Mouse (Mus musculus): ENCODE measurements at regions not wholly inside any gene's neighbourhood (a gene's known extent, or its start where the extent isn't known, plus 50 kb on each side); places are given as distances from the start of the nearest gene placed in this dataset.

- Histone ChIP-seq H3K4me3 (no peak overlapping the region), H3K27ac (replicated peaks) (no peak overlapping the region), H3K4me1 (no peaks in the 10 kb centered on the region), H3K27me3 (replicated peaks; ENCODE audit: low read depth, poor library complexity, severe bottlenecking) (no peaks in the 10 kb centered on the region), H3K9me3 (no peaks in the 10 kb centered on the region), H3K36me3 (replicated peaks) (no peaks in the 10 kb centered on the region)
- DNase-seq (ENCODE audit: low spot score): no peak
- 46% methylated on average over 5 of the region's 5 CpGs for WGBS
Measured at GRCm38 (mm10) chr13:118603474-118603873, 66.1 kb upstream of the Fgf10 start.

GRCm38 (mm10) chr13:118596856-118597255 lies 72.7 kb upstream of the Fgf10 start:
- Histone ChIP-seq H3K4me1 (peaks cover 10% of the 10 kb centered on the region; the same call in 1 of the 2 replicates), H3K9me3 (no peaks in the 10 kb centered on the region), H3K36me3 (replicated peaks) (no peaks in the 10 kb centered on the region), H3K27ac (replicated peaks) (no peak overlapping the region), H3K4me3 (no peak overlapping the region), H3K27me3 (replicated peaks; ENCODE audit: low read depth, poor library complexity, severe bottlenecking) (no peaks in the 10 kb centered on the region)
- WGBS: 66% methylated on average over 5 of the region's 5 CpGs
- DNase-seq (ENCODE audit: low spot score): peak; percentile 21

GRCm38 (mm10) chr13:118596218-118596795 lies 73.3 kb upstream of the Fgf10 start:
- DNase-seq (ENCODE audit: low spot score): no peak
- H3K4me1 ChIP-seq: peaks cover 10% of the 10 kb centered on the region; the same call in 1 of the 2 replicates
- WGBS: 61% methylated on average over 6 of the region's 6 CpGs
- H3K27me3 ChIP-seq (replicated peaks; ENCODE audit: low read depth, poor library complexity, severe bottlenecking): no peaks in the 10 kb centered on the region
- no peaks in the 10 kb centered on the region for H3K9me3 ChIP-seq
- no peak overlapping the region for H3K4me3 ChIP-seq
- no peak overlapping the region for H3K27ac ChIP-seq (replicated peaks)
- no peaks in the 10 kb centered on the region for H3K36me3 ChIP-seq (replicated peaks)

- DNase-seq (ENCODE audit: low spot score): no peak
- Histone ChIP-seq H3K36me3 (replicated peaks) (no peaks in the 10 kb centered on the region), H3K4me3 (no peak overlapping the region), H3K27me3 (replicated peaks; ENCODE audit: low read depth, poor library complexity, severe bottlenecking) (no peaks in the 10 kb centered on the region), H3K4me1 (peaks cover 10% of the 10 kb centered on the region; the same call in 1 of the 2 replicates), H3K9me3 (no peaks in the 10 kb centered on the region), H3K27ac (replicated peaks) (no peak overlapping the region)
- 65% methylated on average over 4 of the region's 4 CpGs for WGBS
Measured at GRCm38 (mm10) chr13:118592074-118592473, 77.5 kb upstream of the Fgf10 start.

- WGBS: 10% methylated on average over 1 of the region's 1 CpGs
Measured at GRCm38 (mm10) chr13:118572555-118572954, 97.0 kb upstream of the Fgf10 start.

GRCm38 (mm10) chr13:118565219-118565833 lies 104.3 kb upstream of the Fgf10 start:
- DNase-seq (ENCODE audit: low spot score): no peak
- Histone ChIP-seq H3K27me3 (replicated peaks; ENCODE audit: low read depth, poor library complexity, severe bottlenecking) (no peaks in the 10 kb centered on the region), H3K4me3 (no peak overlapping the region), H3K27ac (replicated peaks) (no peak overlapping the region), H3K36me3 (replicated peaks) (no peaks in the 10 kb centered on the region), H3K4me1 (no peaks in the 10 kb centered on the region), H3K9me3 (no peaks in the 10 kb centered on the region)

More at GRCm38 (mm10) chr13:118572555-118572954, 97.0 kb upstream of the Fgf10 start:
- Histone ChIP-seq H3K27me3 (replicated peaks; ENCODE audit: low read depth, poor library complexity, severe bottlenecking) (no peaks in the 10 kb centered on the region; the same call in 1 of the 2 replicates), H3K9me3 (no peaks in the 10 kb centered on the region), H3K4me1 (peaks cover 6% of the 10 kb centered on the region), H3K4me3 (no peak overlapping the region), H3K36me3 (replicated peaks) (no peaks in the 10 kb centered on the region), H3K27ac (replicated peaks) (no peak overlapping the region)
- DNase-seq (ENCODE audit: low spot score): peak; percentile 38

- Histone ChIP-seq H3K4me1 (no peaks in the 10 kb centered on the region), H3K4me3 (no peak overlapping the region), H3K9me3 (no peaks in the 10 kb centered on the region), H3K36me3 (replicated peaks) (no peaks in the 10 kb centered on the region), H3K27ac (replicated peaks) (no peak overlapping the region), H3K27me3 (replicated peaks; ENCODE audit: low read depth, poor library complexity, severe bottlenecking) (no peaks in the 10 kb centered on the region)
- WGBS: 86% methylated on average over 2 of the region's 2 CpGs
- no peak for DNase-seq (ENCODE audit: low spot score)
Measured at GRCm38 (mm10) chr13:118558966-118559365, 110.6 kb upstream of the Fgf10 start.

GRCm38 (mm10) chr13:118552029-118552428 lies 117.6 kb upstream of the Fgf10 start:
- Histone ChIP-seq H3K4me3 (no peak overlapping the region), H3K9me3 (no peaks in the 10 kb centered on the region), H3K27ac (replicated peaks) (no peak overlapping the region), H3K36me3 (replicated peaks) (no peaks in the 10 kb centered on the region), H3K27me3 (replicated peaks; ENCODE audit: low read depth, poor library complexity, severe bottlenecking) (no peaks in the 10 kb centered on the region), H3K4me1 (no peaks in the 10 kb centered on the region)
- no peak for DNase-seq (ENCODE audit: low spot score)
- 83% methylated on average over 2 of the region's 2 CpGs for WGBS

- no peak overlapping the region for H3K4me3 ChIP-seq
- no peaks in the 10 kb centered on the region for H3K36me3 ChIP-seq (replicated peaks)
- no peak overlapping the region for H3K27ac ChIP-seq (replicated peaks)
- no peaks in the 10 kb centered on the region for H3K4me1 ChIP-seq
- no peak for DNase-seq (ENCODE audit: low spot score)
- H3K9me3 ChIP-seq: no peaks in the 10 kb centered on the region
- WGBS: 72% methylated on average over 2 of the region's 2 CpGs
- no peaks in the 10 kb centered on the region for H3K27me3 ChIP-seq (replicated peaks; ENCODE audit: low read depth, poor library complexity, severe bottlenecking)
Measured at GRCm38 (mm10) chr13:118538742-118539141, 130.8 kb upstream of the Fgf10 start.

GRCm38 (mm10) chr13:118513961-118514360 lies 126.9 kb upstream of the Mrps30 start:
- no peak overlapping the region for H3K27ac ChIP-seq (replicated peaks)
- H3K27me3 ChIP-seq (replicated peaks; ENCODE audit: low read depth, poor library complexity, severe bottlenecking): no peaks in the 10 kb centered on the region
- no peaks in the 10 kb centered on the region for H3K36me3 ChIP-seq (replicated peaks)
- no peak for DNase-seq (ENCODE audit: low spot score)
- H3K9me3 ChIP-seq: no peaks in the 10 kb centered on the region
- H3K4me1 ChIP-seq: no peaks in the 10 kb centered on the region
- WGBS: 92% methylated on average over 2 of the region's 2 CpGs
- no peak overlapping the region for H3K4me3 ChIP-seq

GRCm38 (mm10) chr13:118506136-118506535 lies 119.1 kb upstream of the Mrps30 start:
- H3K27me3 ChIP-seq (replicated peaks; ENCODE audit: low read depth, poor library complexity, severe bottlenecking): no peaks in the 10 kb centered on the region
- H3K27ac ChIP-seq (replicated peaks): no peak overlapping the region
- H3K4me1 ChIP-seq: no peaks in the 10 kb centered on the region
- 82% methylated on average over 4 of the region's 4 CpGs for WGBS
- DNase-seq (ENCODE audit: low spot score): no peak
- H3K36me3 ChIP-seq (replicated peaks): no peaks in the 10 kb centered on the region
- no peaks in the 10 kb centered on the region for H3K9me3 ChIP-seq
- H3K4me3 ChIP-seq: no peak overlapping the region

- DNase-seq (ENCODE audit: low spot score): peak; percentile 43
- Histone ChIP-seq H3K9me3 (no peaks in the 10 kb centered on the region), H3K4me3 (no peak overlapping the region), H3K36me3 (replicated peaks) (no peaks in the 10 kb centered on the region), H3K27me3 (replicated peaks; ENCODE audit: low read depth, poor library complexity, severe bottlenecking) (no peaks in the 10 kb centered on the region), H3K27ac (replicated peaks) (no peak overlapping the region), H3K4me1 (no peaks in the 10 kb centered on the region)
- WGBS: 64% methylated on average over 3 of the region's 3 CpGs
Measured at GRCm38 (mm10) chr13:118490610-118491009, 103.6 kb upstream of the Mrps30 start.

GRCm38 (mm10) chr13:118483031-118483430 lies 96.0 kb upstream of the Mrps30 start:
- 66% methylated on average over 8 of the region's 8 CpGs for WGBS
- no peaks in the 10 kb centered on the region for H3K27me3 ChIP-seq (replicated peaks; ENCODE audit: low read depth, poor library complexity, severe bottlenecking)
- H3K4me3 ChIP-seq: no peak overlapping the region
- H3K4me1 ChIP-seq: 0 out of 2 replicates have a peak, but pooled peaks cover 14% of the 10 kb centered on the region
- no peaks in the 10 kb centered on the region for H3K36me3 ChIP-seq (replicated peaks)
- no peak for DNase-seq (ENCODE audit: low spot score)
- H3K9me3 ChIP-seq: no peaks in the 10 kb centered on the region
- no peak overlapping the region for H3K27ac ChIP-seq (replicated peaks)
